Mouse (Mus musculus): ENCODE results near the gene Bglap.

DNA sequence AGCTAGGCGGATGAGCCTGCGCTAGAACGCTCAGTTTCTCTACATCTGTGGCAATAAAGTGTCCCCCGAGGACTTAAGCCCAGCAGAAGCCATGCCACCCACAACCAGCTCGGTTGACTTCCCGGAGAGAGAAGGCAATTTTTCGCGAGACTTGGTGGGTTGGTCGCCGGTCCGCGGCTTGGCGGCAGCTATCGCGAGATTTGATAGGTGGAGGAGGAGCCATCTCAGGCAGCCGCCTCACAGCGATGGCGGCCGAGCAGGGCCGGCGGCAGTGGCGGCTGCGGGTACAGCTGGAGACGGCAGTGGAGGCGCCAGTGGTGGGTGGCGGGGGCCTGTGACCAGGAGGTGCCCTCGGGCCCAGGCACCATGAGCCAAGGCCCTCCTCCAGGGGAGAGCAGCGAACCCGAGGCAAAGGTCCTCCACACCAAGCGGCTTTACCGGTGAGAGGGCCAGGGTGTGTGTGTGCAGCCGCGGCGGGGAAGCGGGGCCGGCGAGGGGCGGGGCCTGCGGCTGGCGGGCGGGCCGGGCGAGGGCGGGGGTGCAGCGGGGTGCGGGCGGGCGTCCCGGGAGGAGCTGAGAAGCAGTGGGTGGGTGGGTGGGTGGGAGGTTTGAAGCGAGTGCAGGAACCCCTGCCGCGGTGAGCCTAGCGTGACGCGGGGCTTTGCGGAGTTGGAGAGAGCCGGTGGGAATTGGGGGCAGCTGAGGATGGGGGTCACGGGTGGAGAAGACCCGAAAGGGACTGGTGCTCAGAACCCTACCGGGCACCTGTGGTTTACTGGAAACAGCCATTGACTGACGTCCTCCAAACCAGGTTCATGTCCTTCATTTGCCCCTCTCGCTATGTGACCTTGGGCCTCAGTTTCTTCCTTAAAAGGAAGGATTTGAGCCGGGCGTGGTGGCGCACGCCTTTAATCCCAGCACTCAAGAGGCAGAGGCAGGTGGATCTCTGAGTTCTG lies 47.9 kb downstream of the Bglap start, which contains the start of the genes Tmem79 and Smg5:
- TF ChIP-seq CTCF (IDR thresholded peaks at IDR 0.05; ENCODE audit: low read depth, low read length) (no peak), EP300 (IDR thresholded peaks at IDR 0.05; ENCODE audit: insufficient read depth, low read depth, low read length) (peak; percentile 51; the same call in 1 of the 2 replicates)

Data from ES-Bruce4 (cell line).